Mouse (Mus musculus) embryonic facial prominence, embryonic 11.5 days (tissue): ENCODE results near the gene Ppp3cb. TPM values are rescaled to one million over a fixed set of nuclear protein-coding genes. Genes with fewer than 3 reads are reported as not detected.
"Not testable (repeated sequence)": the region's sequence is repeated elsewhere in the genome, so short reads cannot be mapped to it uniquely, and the experiment has no call there.

Experiments used
- ATAC-seq: fragments of 200-750 bp; cut with Nextera tagmentation; replicated peaks from 2 replicates; pipeline ENCODE4 v1.8.0; 2017; ENCODE audit warnings: low read depth; ENCODE audit not compliant: insufficient number of reproducible peaks, low FRiP score, low TSS enrichment
- DNase-seq: peaks from one replicate; pipeline ENCODE4 v3.0.0-alpha.2; 2015; ENCODE audit warnings: low spot score
- H3K27ac ChIP-seq: fragments of 300-500 bp; sonication (generic); replicated peaks from 2 replicates; pipeline ENCODE4 v1.5.1; 2014; ENCODE audit warnings: mild to moderate bottlenecking, low read depth, low read length, control low read depth
- H3K27me3 ChIP-seq: fragments of 300-500 bp; sonication (generic); 2 replicates; pipeline ENCODE4 v1.6.1; 2014; ENCODE audit warnings: mild to moderate bottlenecking, low read length, moderate library complexity, mixed read lengths; ENCODE audit not compliant: control insufficient read depth, insufficient read depth
- H3K36me3 ChIP-seq: fragments of 300-500 bp; sonication (generic); replicated peaks from 2 replicates; pipeline ENCODE4 v1.6.1; 2014; ENCODE audit warnings: low read depth, mild to moderate bottlenecking, low read length, moderate library complexity, mixed read lengths; ENCODE audit not compliant: control insufficient read depth, insufficient read depth
- H3K4me1 ChIP-seq: fragments of 300-500 bp; sonication (generic); 2 replicates; pipeline ENCODE4 v1.6.1; 2014; ENCODE audit warnings: low read length, mixed read lengths; ENCODE audit not compliant: control insufficient read depth, insufficient read depth
- H3K4me2 ChIP-seq: fragments of 300-500 bp; sonication (generic); 2 replicates; pipeline ENCODE4 v1.6.1; 2014; ENCODE audit warnings: low read depth, mild to moderate bottlenecking, control low read depth, low read length, moderate library complexity
- H3K4me3 ChIP-seq: fragments of 300-500 bp; sonication (generic); 2 replicates; pipeline ENCODE4 v1.5.1; 2014; ENCODE audit warnings: low read depth, low read length, control low read depth
- H3K9ac ChIP-seq: fragments of 300-500 bp; sonication (generic); replicated peaks from 2 replicates; pipeline ENCODE4 v1.6.1; 2014; ENCODE audit warnings: mild to moderate bottlenecking, control low read depth, low read length
- H3K9me3 ChIP-seq: fragments of 300-500 bp; sonication (generic); replicated peaks from 2 replicates; pipeline ENCODE4 v1.6.1; 2016; ENCODE audit warnings: mild to moderate bottlenecking, low read length, inconsistent platforms, mixed read lengths; ENCODE audit not compliant: control insufficient read depth
- WGBS: fragments of 180-500 bp; shearing (Covaris S2); extraction: QIAGEN DNeasy Blood & Tissue Kit; methylation state at CpG from one replicate; pipeline ENCODE4 v1.1.7; 2014; 5-methylcytosine and 5-hydroxymethylcytosine counted together
- polyA plus RNA-seq: library from polyadenylated mRNA; unstranded; fragments of >200 nt; fragmentation: Nextera tagmentation; extraction: Ambion mirVana; gene quantifications from 2 replicates; pipeline ENCODE4 v1.2.1, GENCODE M21; 2014

Ppp3cb gene
- polyA plus RNA-seq: 54.6 and 62.5 TPM in 2 replicates

- Histone ChIP-seq H3K27me3 (no peaks in the 10 kb centered on the region), H3K4me3 (peak within 1 kb of the TSS; percentile 71), H3K9me3 (no peaks in the 10 kb centered on the region), H3K4me1 (no peaks in the 10 kb centered on the region), H3K36me3 (no peaks in the 10 kb centered on the region), H3K9ac (peak within 1 kb of the TSS; percentile 94), H3K4me2 (peak within 1 kb of the TSS; percentile 40), H3K27ac (peak within 1 kb of the TSS; percentile 99)
- ATAC-seq (peak; percentile 91), DNase-seq (peak; percentile 95)
- under 1% methylated on average over 29 of the region's 29 CpGs for WGBS
These were observed at the start of gene Ppp3cb for GRCm38 (mm10) chr14:20546415-20546814. Gene Ppp3cb (minus strand): TSS chr14:20546573.

GRCm38 (mm10) chr14:20595781-20596180, 49.4 kb upstream of the Ppp3cb start:
- Histone ChIP-seq H3K4me2 (no peak overlapping the region), H3K4me3 (no peak overlapping the region), H3K4me1 (no peaks in the 10 kb centered on the region), H3K9me3 (no peaks in the 10 kb centered on the region), H3K36me3 (no peaks in the 10 kb centered on the region), H3K9ac (no peak overlapping the region), H3K27me3 (no peaks in the 10 kb centered on the region), H3K27ac (no peak overlapping the region)
- no peak; the same call in 1 of the 2 replicates for ATAC-seq
- WGBS: 15% methylated on average over 3 of the region's 3 CpGs
- no peak for DNase-seq

GRCm38 (mm10) chr14:20587458-20587857, 41.1 kb upstream of the Ppp3cb start:
- no peaks in the 10 kb centered on the region for H3K36me3 ChIP-seq
- no peak overlapping the region for H3K4me2 ChIP-seq
- no peak overlapping the region for H3K4me3 ChIP-seq
- no peaks in the 10 kb centered on the region for H3K27me3 ChIP-seq
- no peaks in the 10 kb centered on the region for H3K4me1 ChIP-seq
- 91% methylated on average over 5 of the region's 5 CpGs for WGBS
- H3K9ac ChIP-seq: no peak overlapping the region
- no peaks in the 10 kb centered on the region for H3K9me3 ChIP-seq
- DNase-seq (no peak), ATAC-seq (no peak)
- no peak overlapping the region for H3K27ac ChIP-seq

- Histone ChIP-seq H3K27me3 (no peaks in the 10 kb centered on the region), H3K36me3 (no peaks in the 10 kb centered on the region), H3K4me2 (no peak overlapping the region), H3K9ac (no peak overlapping the region), H3K9me3 (no peaks in the 10 kb centered on the region), H3K27ac (no peak overlapping the region), H3K4me1 (no peaks in the 10 kb centered on the region), H3K4me3 (no peak overlapping the region)
- WGBS: 85% methylated on average over 6 of the region's 6 CpGs
- no peak for ATAC-seq
- no peak for DNase-seq
These were observed 32.5 kb upstream of the Ppp3cb start for GRCm38 (mm10) chr14:20578822-20579407.

- WGBS: 49% methylated on average over 7 of the region's 7 CpGs
- no peak overlapping the region for H3K27ac ChIP-seq
- no peak overlapping the region for H3K4me2 ChIP-seq
- ATAC-seq (no peak), DNase-seq (peak; percentile 79)
- H3K4me1 ChIP-seq: no peaks in the 10 kb centered on the region
- H3K36me3 ChIP-seq: no peaks in the 10 kb centered on the region
- H3K9ac ChIP-seq: no peak overlapping the region
- H3K27me3 ChIP-seq: no peaks in the 10 kb centered on the region
- no peak overlapping the region for H3K4me3 ChIP-seq
- no peaks in the 10 kb centered on the region for H3K9me3 ChIP-seq
These were observed 29.8 kb upstream of the Ppp3cb start for GRCm38 (mm10) chr14:20576179-20576578.

- not testable (repeated sequence) for H3K9me3 ChIP-seq, H3K4me2 ChIP-seq, H3K27me3 ChIP-seq, H3K9ac ChIP-seq, ATAC-seq, H3K4me1 ChIP-seq, DNase-seq, H3K36me3 ChIP-seq, H3K27ac ChIP-seq, H3K4me3 ChIP-seq
- WGBS: 84% methylated on average over 3 of the region's 3 CpGs
These were observed 26.8 kb upstream of the Ppp3cb start for GRCm38 (mm10) chr14:20573196-20573595.

- peaks cover 2% of the 10 kb centered on the region; the same call in 1 of the 2 replicates for H3K36me3 ChIP-seq
- DNase-seq: no peak
- no peak overlapping the region for H3K9ac ChIP-seq
- no peak overlapping the region for H3K4me2 ChIP-seq
- H3K27me3 ChIP-seq: no peaks in the 10 kb centered on the region
- no peak overlapping the region for H3K27ac ChIP-seq
- WGBS: 72% methylated on average over 9 of the region's 9 CpGs
- no peaks in the 10 kb centered on the region for H3K4me1 ChIP-seq
- no peak overlapping the region for H3K4me3 ChIP-seq
- no peaks in the 10 kb centered on the region for H3K9me3 ChIP-seq
- ATAC-seq: no peak
These were observed 19.1 kb upstream of the Ppp3cb start for GRCm38 (mm10) chr14:20565256-20566021.

GRCm38 (mm10) chr14:20564692-20565091, 18.3 kb upstream of the Ppp3cb start:
- Histone ChIP-seq H3K4me2 (no peak overlapping the region), H3K27ac (no peak overlapping the region), H3K9ac (no peak overlapping the region), H3K4me1 (no peaks in the 10 kb centered on the region), H3K36me3 (peaks cover 2% of the 10 kb centered on the region; the same call in 1 of the 2 replicates), H3K9me3 (no peaks in the 10 kb centered on the region), H3K27me3 (no peaks in the 10 kb centered on the region), H3K4me3 (no peak overlapping the region)
- ATAC-seq (no peak), DNase-seq (peak; percentile 16)
- 74% methylated on average over 12 of the region's 12 CpGs for WGBS
